ENCODE assay signal across 21 mouse cellular contexts in genomic region chr8:45233256-45233655, GRCm38 (mm10). TPM values are rescaled to one million over a fixed set of nuclear protein-coding genes. Genes with fewer than 3 reads are reported as not detected.
"Had no signal": no experiment of that assay in that cellular context is flagged by ENCODE, and none has a peak within 500 bp of the region (broad histone marks: within the 10 kb centered on the region; RNA-seq: fewer than 3 reads in every experiment).

No protein-coding gene starts in this region.

- DNase-seq: lung, adult 18-20 months; lung, embryonic 14.5 days; lung, postnatal 10 days; lung, postnatal 36 days; right cerebral cortex, postnatal 14 days; thymus, adult 2 months; thymus, postnatal 36 days had no signal

- H3K4me2 ChIP-seq: lung, embryonic 14.5 days; midbrain, embryonic 11.5 days; midbrain, embryonic 13.5 days; midbrain, embryonic 15.5 days; neural tube, embryonic 12.5 days; stomach, embryonic 15.5 days had no signal

- ATAC-seq: midbrain, embryonic 13.5 days; midbrain, embryonic 15.5 days had no signal

- H3K9ac ChIP-seq: lung, embryonic 14.5 days; midbrain, embryonic 13.5 days; midbrain, embryonic 15.5 days; neural tube, embryonic 12.5 days; stomach, embryonic 15.5 days had no signal

- H3K27ac ChIP-seq: macrophage; midbrain, embryonic 13.5 days; midbrain, embryonic 15.5 days; neural tube, embryonic 12.5 days; stomach, embryonic 15.5 days; stomach, postnatal 0 days had no signal

- H3K27me3 ChIP-seq: midbrain, embryonic 13.5 days; midbrain, embryonic 15.5 days; neural tube, embryonic 12.5 days; stomach, embryonic 15.5 days had no signal

- H3K4me3 ChIP-seq: midbrain, embryonic 13.5 days; midbrain, embryonic 15.5 days; neural tube, embryonic 12.5 days; stomach, embryonic 15.5 days had no signal

- H3K9me3 ChIP-seq: midbrain, embryonic 13.5 days; midbrain, embryonic 15.5 days; neural tube, embryonic 12.5 days; stomach, embryonic 15.5 days had no signal

- H3K36me3 ChIP-seq: midbrain, embryonic 13.5 days; midbrain, embryonic 15.5 days; neural tube, embryonic 12.5 days; stomach, embryonic 15.5 days had no signal

RNA-seq across cellular contexts. Expression of gene F11, which starts 28.6 kb away (rescaled TPM):
- total RNA-seq: megakaryocyte progenitor cell, adult 5-6 weeks; megakaryocyte-erythroid progenitor cell, adult 5-6 weeks; midbrain, postnatal 0 days; monocyte, adult 5-6 weeks; neutrophil, adult 5-6 weeks had no signal
- polyA plus RNA-seq: lung, embryonic 14.5 days; macrophage; midbrain, embryonic 11.5 days; midbrain, embryonic 15.5 days; midbrain, postnatal 0 days; neural tube, embryonic 12.5 days; neural tube, embryonic 14.5 days; spleen, adult 2 months; thymus, adult 2 months had no signal
